Mouse (Mus musculus) forebrain, embryonic 14.5 days (tissue): ENCODE results near the gene Tbccd1. TPM values are rescaled to one million over a fixed set of nuclear protein-coding genes. Genes with fewer than 3 reads are reported as not detected.
A peak's percentile ranks its signal among the peaks of the same experiment; 100 is the strongest.

Experiments
- ATAC-seq: fragments of 200-750 bp; cut with Nextera tagmentation; 2 replicates; pipeline ENCODE4 v1.8.0; 2017; ENCODE audit warnings: mild to moderate bottlenecking, moderate library complexity
- DNase-seq: peaks from one replicate; pipeline ENCODE4 v3.0.0-alpha.2; 2015; ENCODE audit warnings: low spot score
- H3K27ac ChIP-seq: fragments of 300-500 bp; sonication (generic); 2 replicates; pipeline ENCODE4 v1.5.1; 2014; ENCODE audit warnings: low read depth, mild to moderate bottlenecking, control low read depth, low read length, moderate library complexity
- H3K27me3 ChIP-seq: fragments of 300-500 bp; sonication (generic); replicated peaks from 2 replicates; pipeline ENCODE4 v1.6.1; 2014; ENCODE audit warnings: low read length, control low read depth, mixed read lengths; ENCODE audit not compliant: control insufficient read depth, insufficient read depth
- H3K36me3 ChIP-seq: fragments of 300-500 bp; sonication (generic); 2 replicates; pipeline ENCODE4 v1.6.1; 2014; ENCODE audit warnings: low read length, control low read depth; ENCODE audit not compliant: control insufficient read depth, insufficient read depth
- H3K4me1 ChIP-seq: fragments of 300-500 bp; sonication (generic); 2 replicates; pipeline ENCODE4 v1.6.1; 2014; ENCODE audit warnings: antibody characterized with exemption, low read length, control low read depth; ENCODE audit not compliant: control insufficient read depth, insufficient read depth
- H3K4me2 ChIP-seq: fragments of 300-500 bp; sonication (generic); 2 replicates; pipeline ENCODE4 v1.6.1; 2014; ENCODE audit warnings: mild to moderate bottlenecking, control low read depth, low read length
- H3K4me3 ChIP-seq: fragments of 300-500 bp; sonication (generic); 2 replicates; pipeline ENCODE4 v1.5.1; 2014; ENCODE audit warnings: low read depth, low read length, control low read depth
- H3K9ac ChIP-seq: fragments of 300-500 bp; sonication (generic); 2 replicates; pipeline ENCODE4 v1.6.1; 2014; ENCODE audit warnings: mild to moderate bottlenecking, low read length, control low read depth, moderate library complexity
- H3K9me3 ChIP-seq: fragments of 300-500 bp; sonication (generic); replicated peaks from 2 replicates; pipeline ENCODE4 v1.6.1; 2016; ENCODE audit warnings: low read length, control low read depth, mixed read lengths; ENCODE audit not compliant: control insufficient read depth
- WGBS: fragments of 180-500 bp; shearing (Covaris S2); extraction: QIAGEN DNeasy Blood & Tissue Kit; methylation state at CpG from one replicate; pipeline ENCODE4 v1.1.7; 2014; 5-methylcytosine and 5-hydroxymethylcytosine counted together
- polyA plus RNA-seq: library from polyadenylated mRNA; unstranded; fragments of >200 nt; fragmentation: Nextera tagmentation; extraction: Ambion mirVana; gene quantifications from 2 replicates; pipeline ENCODE4 v1.2.1, GENCODE M21; 2014

Gene Tbccd1
- polyA plus RNA-seq, 1 experiment from 2014 or later: 30.7 TPM

- 77% methylated on average over 11 of the region's 11 CpGs for WGBS
- Histone ChIP-seq H3K36me3 (peaks cover 9% of the 10 kb centered on the region), H3K9ac (no peak overlapping the region), H3K9me3 (no peaks in the 10 kb centered on the region), H3K4me1 (no peaks in the 10 kb centered on the region), H3K27ac (no peak overlapping the region), H3K27me3 (no peaks in the 10 kb centered on the region), H3K4me3 (no peak overlapping the region), H3K4me2 (no peak overlapping the region)
- DNase-seq (peak; percentile 54), ATAC-seq (no peak)
These were observed 20.4 kb upstream of the Tbccd1 start for GRCm38 (mm10) chr16:22877660-22878390.

GRCm38 (mm10) chr16:22876218-22877043 is 19.0 kb upstream of the Tbccd1 start:
- peak; percentile 46 for DNase-seq
- no peak overlapping the region for H3K9ac ChIP-seq
- H3K9me3 ChIP-seq: no peaks in the 10 kb centered on the region
- H3K27me3 ChIP-seq: no peaks in the 10 kb centered on the region
- H3K36me3 ChIP-seq: peaks cover 23% of the 10 kb centered on the region
- no peak overlapping the region for H3K4me2 ChIP-seq
- WGBS: 52% methylated on average over 9 of the region's 9 CpGs
- H3K27ac ChIP-seq: no peak overlapping the region
- H3K4me1 ChIP-seq: no peaks in the 10 kb centered on the region
- no peak overlapping the region for H3K4me3 ChIP-seq
- ATAC-seq: no peak

DNA sequence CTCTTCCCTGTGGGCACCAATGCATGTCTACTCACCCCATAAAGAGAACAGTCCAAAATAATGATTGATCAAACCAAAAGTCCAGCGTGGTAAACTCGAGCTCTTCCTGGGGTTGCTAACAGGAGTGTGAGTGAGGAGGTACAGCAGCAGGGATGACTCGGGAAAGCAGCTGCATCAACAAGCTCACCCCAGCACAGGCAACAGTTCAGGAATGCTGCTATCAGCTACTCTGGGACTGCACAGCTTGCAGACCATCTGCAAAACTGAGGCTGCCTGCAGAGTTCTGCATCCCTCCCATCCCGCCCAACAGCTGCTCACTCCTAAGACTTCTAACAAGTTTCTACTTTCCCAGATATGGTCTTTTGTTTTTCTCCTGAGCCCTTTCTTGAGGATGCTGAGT is 15.9 kb upstream of the Tbccd1 start:
- ATAC-seq (no peak), DNase-seq (no peak)
- Histone ChIP-seq H3K4me3 (no peak overlapping the region), H3K27ac (no peak overlapping the region), H3K27me3 (no peaks in the 10 kb centered on the region), H3K36me3 (peaks cover 54% of the 10 kb centered on the region), H3K9me3 (no peaks in the 10 kb centered on the region), H3K4me1 (no peaks in the 10 kb centered on the region), H3K4me2 (no peak overlapping the region), H3K9ac (no peak overlapping the region)
- WGBS: 82% methylated on average over 4 of the region's 4 CpGs

- Histone ChIP-seq H3K36me3 (peaks cover 63% of the 10 kb centered on the region), H3K9me3 (no peaks in the 10 kb centered on the region), H3K4me2 (no peak overlapping the region), H3K9ac (no peak overlapping the region), H3K4me3 (no peak overlapping the region), H3K4me1 (no peaks in the 10 kb centered on the region), H3K27ac (no peak overlapping the region), H3K27me3 (no peaks in the 10 kb centered on the region)
- no peak for DNase-seq
- ATAC-seq: no peak
- 93% methylated on average over 8 of the region's 8 CpGs for WGBS
These were observed 14.9 kb upstream of the Tbccd1 start for GRCm38 (mm10) chr16:22872397-22872796.

DNA sequence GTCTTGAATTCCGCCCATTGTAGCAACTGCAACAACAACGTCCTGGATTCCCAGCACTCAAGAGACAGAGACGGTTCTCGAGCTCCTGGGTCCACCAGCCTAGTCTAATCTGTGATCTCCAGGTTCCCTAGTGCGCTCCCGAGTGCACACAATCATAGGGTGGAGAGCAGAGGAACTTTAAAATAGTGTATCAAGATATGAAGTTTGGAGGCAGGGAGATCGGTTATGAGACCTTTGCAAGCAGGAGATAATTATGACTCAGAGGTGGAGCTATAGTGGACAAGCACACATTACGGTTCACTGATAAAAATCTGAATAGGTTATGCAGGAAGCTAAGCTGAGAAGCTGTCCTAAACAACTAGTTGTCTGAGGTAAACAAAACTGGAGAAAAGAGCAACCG is 696 bp downstream of the Tbccd1 start:
- DNase-seq (no peak), ATAC-seq (no peak)
- peaks cover 11% of the 10 kb centered on the region for H3K4me1 ChIP-seq
- no peaks in the 10 kb centered on the region for H3K9me3 ChIP-seq
- H3K4me3 ChIP-seq: peak overlapping the region; percentile 90
- peak overlapping the region; percentile 57 for H3K9ac ChIP-seq
- WGBS: 13% methylated on average over 9 of the region's 9 CpGs
- H3K36me3 ChIP-seq: peaks cover 3% of the 10 kb centered on the region; the same call in 1 of the 2 replicates
- H3K4me2 ChIP-seq: peak overlapping the region; percentile 63
- no peak overlapping the region for H3K27ac ChIP-seq
- H3K27me3 ChIP-seq: no peaks in the 10 kb centered on the region

- Histone ChIP-seq H3K9me3 (no peaks in the 10 kb centered on the region), H3K4me2 (no peak overlapping the region), H3K4me1 (peaks cover 5% of the 10 kb centered on the region), H3K4me3 (no peak overlapping the region), H3K9ac (no peak overlapping the region), H3K27me3 (no peaks in the 10 kb centered on the region), H3K36me3 (no peaks in the 10 kb centered on the region), H3K27ac (no peak overlapping the region)
- no peak for ATAC-seq
- DNase-seq: no peak
- WGBS: 94% methylated on average over 4 of the region's 4 CpGs
These were observed 4.8 kb downstream of the Tbccd1 start for GRCm38 (mm10) chr16:22852709-22853108.

DNA sequence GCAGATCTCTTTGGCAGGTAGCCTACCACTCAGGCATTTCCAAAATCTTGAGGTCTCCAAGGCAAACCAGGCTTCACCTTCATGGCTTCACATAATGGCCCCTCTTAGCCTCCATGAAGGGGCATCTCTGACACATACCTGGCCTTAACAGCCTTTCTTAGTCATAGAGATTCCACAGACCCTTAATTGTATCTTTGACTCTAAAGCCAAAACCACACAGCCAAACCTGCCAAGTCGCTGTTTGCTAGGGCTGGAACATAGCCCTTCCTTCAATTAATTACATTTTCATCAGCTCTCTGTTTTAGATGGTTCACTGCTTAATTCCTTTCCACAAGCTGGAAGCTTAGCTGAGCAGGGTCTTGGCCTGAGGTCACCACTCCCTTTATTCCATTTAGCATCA is 9.1 kb downstream of the Tbccd1 start:
- ATAC-seq: no peak
- H3K36me3 ChIP-seq: no peaks in the 10 kb centered on the region
- H3K9ac ChIP-seq: no peak overlapping the region
- DNase-seq: no peak
- no peaks in the 10 kb centered on the region for H3K9me3 ChIP-seq
- H3K4me2 ChIP-seq: no peak overlapping the region
- WGBS: 78% methylated on average over 1 of the region's 1 CpGs
- H3K4me1 ChIP-seq: peaks cover 3% of the 10 kb centered on the region; the same call in 1 of the 2 replicates
- no peaks in the 10 kb centered on the region for H3K27me3 ChIP-seq
- H3K4me3 ChIP-seq: no peak overlapping the region
- H3K27ac ChIP-seq: no peak overlapping the region

- DNase-seq (no peak), ATAC-seq (no peak)
- no peak overlapping the region for H3K27ac ChIP-seq
- H3K4me3 ChIP-seq: no peak overlapping the region
- 83% methylated on average over 1 of the region's 1 CpGs for WGBS
- H3K4me1 ChIP-seq: peaks cover 3% of the 10 kb centered on the region; the same call in 1 of the 2 replicates
- H3K27me3 ChIP-seq: no peaks in the 10 kb centered on the region
- no peak overlapping the region for H3K4me2 ChIP-seq
- H3K9ac ChIP-seq: no peak overlapping the region
- no peaks in the 10 kb centered on the region for H3K9me3 ChIP-seq
- H3K36me3 ChIP-seq: no peaks in the 10 kb centered on the region
These were observed 9.8 kb downstream of the Tbccd1 start for GRCm38 (mm10) chr16:22847686-22848085.

GRCm38 (mm10) chr16:22845481-22845880 is 12.0 kb downstream of the Tbccd1 start:
- Histone ChIP-seq H3K9me3 (no peaks in the 10 kb centered on the region), H3K9ac (no peak overlapping the region), H3K27ac (no peak overlapping the region), H3K27me3 (no peaks in the 10 kb centered on the region), H3K4me2 (no peak overlapping the region), H3K4me1 (peaks cover 3% of the 10 kb centered on the region; the same call in 1 of the 2 replicates), H3K4me3 (no peak overlapping the region), H3K36me3 (peaks cover 10% of the 10 kb centered on the region; the same call in 1 of the 2 replicates)
- 85% methylated on average over 4 of the region's 4 CpGs for WGBS
- ATAC-seq (no peak), DNase-seq (no peak)
